ENCODE assay signal across 11 mouse cellular contexts in genomic region chr11:118008843-118009242, GRCm38 (mm10). TPM values are rescaled to one million over a fixed set of nuclear protein-coding genes. Genes with fewer than 3 reads are reported as not detected.
DNase-seq lines count a peak whose midpoint lies in the region; ATAC-seq and TF ChIP-seq lines count a peak whose summit lies in the region.
"Had no signal": no experiment of that assay in that cellular context is flagged by ENCODE, and none has a peak within 500 bp of the region (broad histone marks: within the 10 kb centered on the region; RNA-seq: fewer than 3 reads in every experiment).

No protein-coding gene starts in this region.

- no peak overlapping the region for H3K4me2 ChIP-seq in stomach, embryonic 14.5 days (replicated peaks; ENCODE audit: low read depth, low read length)
- no peak overlapping the region for H3K4me2 ChIP-seq in stomach, postnatal 0 days (replicated peaks; ENCODE audit: low read depth)

- TF ChIP-seq EP300 in stomach, postnatal 0 days (optimal IDR thresholded peaks at IDR 0.05) = no peak

- H3K4me1 ChIP-seq in heart, embryonic 10.5 days = peaks cover 72% of the 10 kb centered on the region
- peaks cover 27% of the 10 kb centered on the region; the same call in 1 of the 2 replicates for H3K4me1 ChIP-seq in stomach, embryonic 14.5 days (ENCODE audit: control insufficient read depth, insufficient read depth, low read length)
- peaks cover 7% of the 10 kb centered on the region for H3K4me1 ChIP-seq in stomach, postnatal 0 days (replicated peaks; ENCODE audit: control insufficient read depth, insufficient read depth)

- peaks cover 31% of the 10 kb centered on the region for H3K36me3 ChIP-seq in heart, embryonic 10.5 days
- H3K36me3 ChIP-seq in stomach, embryonic 14.5 days (ENCODE audit: control insufficient read depth, insufficient read depth, low read length) = peaks cover 16% of the 10 kb centered on the region
- H3K36me3 ChIP-seq in stomach, postnatal 0 days (ENCODE audit: control insufficient read depth, insufficient read depth, low read length) = peaks cover 12% of the 10 kb centered on the region

- TF ChIP-seq CTCF in stomach, postnatal 0 days (IDR thresholded peaks at IDR 0.05; ENCODE audit: low read depth) = no peak

- H3K27me3 ChIP-seq in heart, embryonic 10.5 days (ENCODE audit: insufficient read depth, poor library complexity, severe bottlenecking) = no peaks in the 10 kb centered on the region
- H3K27me3 ChIP-seq in stomach, embryonic 14.5 days (ENCODE audit: control insufficient read depth, insufficient read depth, low read length) = no peaks in the 10 kb centered on the region
- no peaks in the 10 kb centered on the region for H3K27me3 ChIP-seq in stomach, postnatal 0 days (ENCODE audit: control insufficient read depth, insufficient read depth, low read length)

- H3K9me3 ChIP-seq in heart, embryonic 10.5 days = no peaks in the 10 kb centered on the region
- H3K9me3 ChIP-seq in stomach, embryonic 14.5 days (ENCODE audit: control insufficient read depth, low read depth, low read length) = no peaks in the 10 kb centered on the region
- no peaks in the 10 kb centered on the region for H3K9me3 ChIP-seq in stomach, postnatal 0 days (ENCODE audit: control insufficient read depth, low read length)

- no peak for ATAC-seq in stomach, embryonic 14.5 days (ENCODE audit: insufficient number of reproducible peaks, insufficient read depth, low FRiP score, low read depth)
- no peak for ATAC-seq in stomach, postnatal 0 days (ENCODE audit: low FRiP score, low TSS enrichment)

- 0 out of 2 replicates have a peak overlapping the region, but pooled peaks have one; percentile 1 for H3K9ac ChIP-seq in stomach, embryonic 14.5 days (replicated peaks; ENCODE audit: low read depth, low read length)
- H3K9ac ChIP-seq in stomach, postnatal 0 days (ENCODE audit: low read length) = no peak overlapping the region; the same call in 1 of the 2 replicates

- WGBS in heart, embryonic 10.5 days = 73% methylated on average over 8 of the region's 8 CpGs
- WGBS in stomach, embryonic 14.5 days = 74% methylated on average over 8 of the region's 8 CpGs
- WGBS in stomach, postnatal 0 days = 84% methylated on average over 8 of the region's 8 CpGs

- H3K4me3 ChIP-seq in heart, embryonic 10.5 days = no peak overlapping the region
- no peak overlapping the region for H3K4me3 ChIP-seq in stomach, embryonic 14.5 days (ENCODE audit: low read depth, low read length)
- H3K4me3 ChIP-seq in stomach, postnatal 0 days (ENCODE audit: low read depth, low read length) = no peak overlapping the region
- H3K4me3 ChIP-seq: gastrocnemius, adult 2 months had no signal

- H3K27ac ChIP-seq in heart, embryonic 10.5 days = peak overlapping the region; percentile 75
- no peak overlapping the region for H3K27ac ChIP-seq in stomach, embryonic 14.5 days (ENCODE audit: low read length)
- H3K27ac ChIP-seq in stomach, postnatal 0 days (replicated peaks) = no peak overlapping the region
- H3K27ac ChIP-seq: gastrocnemius, adult 2 months had no signal

- no peak for DNase-seq in heart, embryonic 10.5 days (ENCODE audit: low spot score)
- no peak for DNase-seq in heart, postnatal 4 days
- peak; percentile 32 for DNase-seq in layer of hippocampus, adult 11-12 months (ENCODE audit: low spot score)
- DNase-seq in layer of hippocampus, adult 18-20 months (ENCODE audit: low spot score in 2 of 2) = no peak
- DNase-seq in stomach, postnatal 0 days (ENCODE audit: low spot score) = no peak
- DNase-seq in embryo, embryonic 10 days (ENCODE audit: low spot score) = no peak
- no peak for DNase-seq in yolk sac, embryonic 10.5 days (ENCODE audit: low spot score)
- DNase-seq: cerebellum, postnatal 36 days; gastrocnemius, adult 2 months; kidney, postnatal 25 days had no signal

RNA-seq across cellular contexts. Expression of gene Pgs1, which starts 22.8 kb away (rescaled TPM):
- polyA plus RNA-seq in heart, embryonic 10.5 days (2016; fragmentation: Nextera tagmentation; extraction: Ambion mirVana) = 34.0 and 38.5 TPM in 2 replicates
- total RNA-seq in heart, postnatal 4 days (2021) = 10 to 100 TPM; 25.0 to 26.2 TPM
- total RNA-seq in layer of hippocampus, adult 18-20 months (2021) = 10 to 100 TPM; 78.8 to 81.7 TPM
- polyA plus RNA-seq in stomach, embryonic 14.5 days (2014; fragmentation: Nextera tagmentation; extraction: Ambion mirVana) = 30.6 and 30.8 TPM in 2 replicates
- polyA plus RNA-seq in stomach, postnatal 0 days (2015; fragmentation: Nextera tagmentation; extraction: Ambion mirVana) = 28.7 and 29.4 TPM in 2 replicates

RNA-seq across cellular contexts. Expression of gene Socs3, which starts 39.0 kb away (rescaled TPM):
- polyA plus RNA-seq in heart, embryonic 10.5 days (2016; fragmentation: Nextera tagmentation; extraction: Ambion mirVana) = 6.9 and 10.6 TPM in 2 replicates
- 1 to 10 TPM; 5.5 TPM for total RNA-seq in heart, postnatal 4 days (2021)
- total RNA-seq in layer of hippocampus, adult 18-20 months (2021) = 1 to 10 TPM; 1.0 to 1.3 TPM
- 9.2 and 11.5 TPM in 2 replicates for polyA plus RNA-seq in stomach, embryonic 14.5 days (2014; fragmentation: Nextera tagmentation; extraction: Ambion mirVana)
- polyA plus RNA-seq in stomach, postnatal 0 days (2015; fragmentation: Nextera tagmentation; extraction: Ambion mirVana) = 13.5 and 15.7 TPM in 2 replicates
